Mouse (Mus musculus) left cerebral cortex, adult 11 months (tissue): ENCODE results near the gene Atp1b4.
"Not testable (repeated sequence)": the region's sequence is repeated elsewhere in the genome, so short reads cannot be mapped to it uniquely, and the experiment has no call there.

Source experiments
- DNase-seq: peaks from one replicate; pipeline ENCODE4 v3.0.0; 2022; ENCODE audit warnings: low spot score

Atp1b4 gene

DNA sequence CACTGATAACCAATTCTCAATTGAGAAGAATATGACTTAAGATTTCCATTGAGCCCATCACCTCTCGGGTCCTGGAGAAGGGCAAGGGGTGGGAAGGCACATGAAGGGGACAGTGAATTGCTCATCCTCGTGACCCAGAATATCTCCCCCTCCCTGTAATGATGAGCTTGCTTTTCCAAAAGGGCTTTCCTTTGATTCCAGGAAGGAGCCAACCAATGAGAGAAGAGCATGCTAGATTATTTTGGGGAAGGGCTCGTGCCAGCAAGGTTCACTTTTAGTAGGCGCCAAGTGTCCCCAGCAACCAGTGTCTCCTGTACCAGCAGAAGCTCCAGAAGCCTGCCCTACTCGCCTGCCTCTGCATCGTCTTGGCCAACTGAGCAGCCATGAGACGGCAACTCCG, at the start of gene Atp1b4:
Atp1b4 (plus strand) TSS at position 301 of the 400 bp plus-strand sequence.
- no peak for DNase-seq

DNA sequence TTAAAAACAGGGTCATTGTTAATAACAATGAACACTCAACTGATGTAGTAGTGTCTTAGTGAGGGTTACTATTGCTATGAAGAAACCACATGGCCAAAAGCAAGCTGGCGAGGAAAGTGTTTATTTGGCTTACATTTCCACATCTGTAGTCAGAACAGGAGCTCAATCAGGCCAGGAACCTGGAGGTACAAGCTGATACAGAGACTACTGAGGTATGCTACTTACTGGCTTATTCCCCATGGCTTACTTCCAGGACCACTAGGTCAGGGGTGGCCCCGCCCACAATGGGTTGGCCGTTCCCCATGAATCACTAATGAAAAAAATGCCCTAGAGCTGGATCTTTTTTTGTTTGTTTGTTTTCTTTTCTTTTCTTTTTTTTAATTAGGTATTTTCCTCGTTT, 7.4 kb upstream of the Atp1b4 start:
- no peak for DNase-seq

DNA sequence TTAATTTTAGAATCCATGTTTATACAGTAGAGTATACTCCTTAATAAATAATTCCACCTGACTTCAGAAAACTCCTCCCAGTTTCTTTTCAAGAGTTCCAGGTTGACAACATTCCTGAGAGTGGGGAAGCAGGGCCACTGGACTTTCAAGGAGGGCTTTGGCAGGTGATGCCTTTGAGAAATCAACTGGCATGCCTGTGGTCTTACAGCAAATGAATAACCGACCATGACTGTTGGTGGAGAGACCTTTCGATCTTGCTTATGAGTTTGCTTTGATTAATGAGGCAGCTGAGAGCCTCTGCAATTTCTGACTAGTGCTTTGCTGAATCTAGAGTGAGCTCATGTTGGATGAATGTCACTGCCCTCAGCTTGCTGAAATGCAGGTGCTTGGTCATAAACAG, 4.9 kb upstream of the Atp1b4 start:
- DNase-seq: no peak

DNA sequence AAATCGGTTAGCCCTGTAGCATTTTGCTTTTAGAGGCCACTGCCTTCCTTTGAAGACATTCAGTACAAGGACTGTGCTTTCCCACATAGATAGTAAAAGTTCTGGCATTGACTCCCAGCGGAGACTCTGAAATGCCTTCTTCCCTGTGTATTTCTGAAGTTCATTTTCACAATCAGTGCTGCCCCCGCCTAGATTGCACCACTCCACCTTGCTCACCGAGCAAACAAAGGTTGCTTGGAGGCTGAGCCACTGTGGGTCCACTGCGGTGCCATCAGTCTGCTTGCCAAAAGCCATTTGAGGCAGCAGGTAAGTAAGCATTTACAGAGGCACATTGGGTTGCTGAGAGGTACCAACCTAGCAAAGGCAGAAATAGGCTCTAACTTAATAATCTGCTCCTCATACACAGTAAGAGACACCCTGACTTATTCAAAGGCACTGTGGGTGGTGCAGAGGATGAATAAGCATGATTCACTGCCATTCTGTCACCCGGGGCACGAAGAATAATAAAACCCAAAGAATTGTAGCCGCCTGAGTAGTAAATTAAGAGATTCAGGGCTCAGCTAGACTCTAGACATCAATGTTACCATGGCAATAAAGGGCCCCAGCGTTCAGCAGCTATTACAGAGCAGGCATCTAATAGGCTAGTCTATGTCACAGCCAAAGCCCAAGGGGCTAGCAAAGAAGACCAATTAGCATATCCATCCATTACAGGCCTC, 2.9 kb upstream of the Atp1b4 start:
- DNase-seq: peak; percentile 2

DNA sequence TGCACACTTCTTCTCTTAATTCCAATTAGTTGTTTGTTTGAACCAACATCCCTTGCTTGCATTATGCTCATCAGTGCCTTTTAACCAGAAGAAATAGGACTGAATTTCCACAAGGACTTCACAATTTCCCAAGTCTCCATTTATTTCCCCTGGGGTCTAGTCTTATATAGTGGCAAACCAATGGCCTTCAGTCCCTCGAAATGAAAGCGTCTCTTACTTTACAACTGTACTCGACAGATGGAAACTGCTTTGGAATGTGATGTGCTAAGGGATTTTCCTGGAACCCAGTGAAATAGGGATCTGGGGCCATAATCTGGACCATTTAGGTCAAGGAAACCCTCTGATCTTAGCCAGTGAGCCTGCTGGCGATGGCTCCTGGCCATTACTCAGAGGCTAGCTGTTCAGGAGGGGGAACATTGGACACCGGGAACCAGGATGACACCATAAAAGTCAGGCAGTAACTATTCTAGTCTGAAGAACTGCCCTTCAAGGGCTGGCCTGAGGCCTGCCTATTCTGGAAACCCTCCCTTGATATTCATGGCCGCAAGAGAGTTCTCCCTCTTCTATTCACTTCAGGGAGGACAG, 2.3 kb upstream of the Atp1b4 start:
- DNase-seq: no peak

DNA sequence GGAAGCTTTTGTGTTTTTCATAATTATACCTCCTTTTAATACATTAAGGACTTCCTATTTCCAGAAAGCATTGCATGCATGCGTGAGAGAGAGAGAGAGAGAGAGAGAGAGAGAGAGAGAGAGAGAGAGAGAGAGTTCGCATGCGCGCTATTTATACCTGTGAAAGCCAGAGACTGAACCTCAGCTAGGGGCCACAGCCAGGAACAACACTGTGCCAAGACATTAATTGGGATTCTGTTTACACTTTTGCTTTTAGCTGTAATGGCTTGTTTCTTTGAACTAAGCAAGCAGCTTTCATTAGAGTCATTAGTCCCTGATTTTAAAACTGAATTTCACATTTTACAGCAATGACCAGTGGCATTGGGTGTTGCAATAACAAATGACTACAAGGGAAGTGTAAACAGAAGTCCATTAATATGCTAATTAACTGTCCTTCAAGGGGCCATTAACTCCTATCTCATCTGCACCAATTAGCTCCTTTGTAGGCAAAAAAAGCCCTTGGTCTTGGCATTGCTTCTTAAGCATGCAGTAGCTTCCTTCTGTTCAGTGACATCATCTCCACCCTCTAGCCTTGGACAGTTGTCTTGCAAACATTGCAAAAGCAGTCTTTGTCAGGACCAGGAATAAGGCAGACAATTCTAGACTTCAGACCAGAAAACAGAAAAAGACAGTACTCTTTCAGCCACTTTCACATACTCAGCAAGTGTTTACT, 14.9 kb downstream of the Atp1b4 start:
- DNase-seq: no peak

DNA sequence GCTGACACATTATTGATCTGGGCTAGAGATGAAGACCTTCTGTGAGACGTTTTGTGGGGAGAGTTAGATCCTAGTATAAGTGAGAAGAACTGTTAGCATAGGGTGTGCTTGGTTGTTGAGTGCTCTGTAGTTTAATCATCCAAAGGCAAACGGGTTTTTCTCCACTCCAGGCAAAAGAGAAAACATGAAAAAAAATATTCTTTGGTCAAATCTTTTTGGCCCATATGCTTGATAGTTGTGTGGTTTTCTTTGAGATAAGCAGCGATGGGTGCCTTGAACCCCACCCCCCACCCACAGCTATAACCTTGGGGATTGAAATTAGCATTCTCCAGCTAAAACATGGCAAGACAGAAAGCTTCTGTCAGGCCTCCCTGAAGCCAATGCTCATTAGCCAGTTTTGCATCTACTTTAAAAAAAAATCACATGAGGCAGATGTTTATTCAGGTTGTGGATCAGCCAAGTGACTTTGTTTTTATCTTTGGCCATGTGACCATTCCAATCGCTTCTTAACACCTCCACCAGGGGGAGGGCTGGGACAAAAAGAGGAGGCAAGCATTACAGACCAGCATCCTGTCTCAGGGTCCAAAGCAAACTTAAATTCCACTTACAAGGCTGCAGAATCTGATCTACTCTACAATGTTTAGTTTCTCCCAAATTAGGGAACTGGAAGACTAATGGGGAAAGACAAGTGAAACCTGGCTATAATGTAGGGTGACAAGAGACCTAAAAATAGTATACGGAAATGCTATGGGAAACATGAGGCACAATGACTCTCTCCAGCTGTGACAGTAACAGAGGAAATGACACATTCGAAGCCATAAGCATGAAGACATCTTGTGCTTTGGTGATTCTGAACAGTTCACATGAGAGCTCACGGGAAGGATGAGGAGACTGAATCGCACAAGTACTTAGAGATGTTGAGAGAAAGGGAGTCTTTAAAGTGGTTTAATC, 18.6 kb downstream of the Atp1b4 start:
- DNase-seq: no peak

DNA sequence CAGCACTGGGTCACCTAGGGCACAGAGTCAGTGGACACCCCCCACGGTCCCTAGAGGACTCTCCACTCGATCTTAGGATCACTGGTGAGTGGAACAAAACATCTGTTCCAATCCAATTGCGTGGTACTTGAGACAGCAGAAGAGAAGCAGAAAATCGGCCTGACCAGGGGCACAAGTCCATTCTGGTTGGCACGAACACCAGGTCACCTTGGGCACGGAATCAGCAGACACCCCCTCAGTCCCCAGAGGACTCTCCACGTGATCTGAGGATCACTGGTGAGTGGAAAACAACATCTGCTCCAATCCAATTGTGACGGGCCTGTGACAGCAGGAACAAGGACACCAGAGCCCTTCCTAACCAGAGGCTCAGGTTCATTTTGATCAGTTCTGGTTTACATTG, 46.0 kb downstream of the Atp1b4 start:
- no peak for DNase-seq

DNA sequence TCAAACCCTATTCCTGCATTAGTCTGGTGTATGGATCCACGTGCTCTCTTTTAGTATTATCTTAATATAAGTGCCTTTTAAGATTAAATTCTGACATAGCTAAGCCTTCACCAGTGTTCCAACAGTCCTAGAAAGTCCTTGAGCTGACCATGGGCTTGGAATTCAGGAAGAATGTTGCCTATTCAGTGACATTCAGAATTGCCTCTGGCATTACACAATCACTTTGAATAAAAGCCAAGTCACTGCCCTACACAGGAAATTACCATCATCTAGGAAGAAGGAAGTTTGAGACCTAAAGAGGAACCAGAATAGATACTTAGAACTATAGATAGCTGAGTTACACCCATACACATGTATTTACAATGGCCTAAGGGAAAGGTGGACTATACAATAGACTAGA, 48.6 kb downstream of the Atp1b4 start:
- DNase-seq: not testable (repeated sequence)

DNA sequence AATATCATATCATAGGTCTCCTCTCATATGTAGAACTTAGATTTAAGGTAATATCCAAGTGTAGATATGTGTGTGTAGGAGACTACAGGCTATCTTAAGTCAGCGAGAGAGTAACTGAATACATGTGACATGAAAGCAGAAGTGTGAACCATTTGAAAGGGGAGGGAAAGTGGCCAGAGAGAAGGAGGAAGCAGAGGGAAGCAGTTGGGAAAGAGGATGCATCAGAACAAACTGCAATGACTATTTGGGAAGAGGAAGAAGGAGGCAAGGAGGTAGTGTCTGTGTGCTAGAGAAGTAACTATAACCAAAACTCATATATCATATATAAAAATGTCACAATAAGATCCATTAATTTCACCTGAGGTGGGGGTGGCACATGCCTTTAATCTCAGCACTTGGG, 57.2 kb downstream of the Atp1b4 start:
- not testable (repeated sequence) for DNase-seq
